Mouse (Mus musculus) urinary bladder, postnatal 10 days (tissue): ENCODE results near the gene Olfr391-ps.

ENCODE experiments used
- DNase-seq: peaks from one replicate; pipeline ENCODE4 v3.0.0; 2022; ENCODE audit warnings: low spot score

The Olfr391-ps gene

GRCm38 (mm10) chr11:73802952-73803351 is at the start of gene Olfr391-ps:
Gene Olfr391-ps, minus strand, starts transcription at chr11:73803052.
- no peak for DNase-seq

DNA sequence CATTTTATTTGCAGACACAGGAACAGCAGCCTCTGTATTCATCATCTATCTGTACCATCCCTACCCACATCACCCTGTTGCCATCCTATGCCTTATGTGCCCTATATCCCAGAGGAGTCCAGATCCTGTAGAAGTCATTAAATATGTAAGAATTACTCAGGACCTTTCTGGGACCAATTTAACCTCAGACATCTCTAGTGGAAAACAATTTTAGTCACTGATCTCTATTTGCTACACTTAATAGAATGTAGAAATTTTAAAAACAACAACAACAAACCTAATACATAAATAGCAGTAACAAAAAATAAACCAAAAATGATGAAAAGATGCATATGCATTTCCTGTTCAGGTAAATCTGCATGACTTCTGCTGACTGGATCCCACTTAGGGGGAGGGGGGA is 48.5 kb upstream of the Olfr391-ps start, which contains the start of gene Olfr393:
Olfr393 (minus strand) TSS at position 101 of the 400 bp plus-strand sequence.
- no peak for DNase-seq

DNA sequence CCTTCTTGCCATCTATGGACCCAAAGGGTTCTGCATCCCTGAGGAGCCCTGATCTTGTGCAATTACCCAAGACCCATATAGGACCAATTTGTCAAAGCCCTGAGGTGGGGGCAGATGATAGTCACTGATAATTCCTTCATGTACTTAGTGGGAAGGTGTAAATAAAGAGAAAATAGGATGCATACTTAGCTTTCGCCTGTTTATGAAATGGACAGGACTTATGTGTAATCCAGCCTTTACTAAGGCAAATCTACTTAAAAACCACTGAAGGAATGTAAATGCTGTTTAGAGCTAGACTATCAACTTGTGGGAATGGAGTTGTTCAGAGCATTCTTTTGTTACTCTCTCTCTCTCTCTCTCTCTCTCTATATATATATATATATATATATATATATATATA is 14.1 kb upstream of the Olfr391-ps start, which contains the start of gene Olfr392:
Olfr392 (minus strand) TSS at position 101 of the 400 bp plus-strand sequence.
- no peak for DNase-seq

GRCm38 (mm10) chr11:73782664-73783063 is 20.2 kb downstream of the Olfr391-ps start, which contains the start of gene Olfr390:
Gene Olfr390, plus strand, starts transcription at chr11:73782964.
- DNase-seq = no peak

- DNase-seq = no peak
Observed at GRCm38 (mm10) chr11:73780613-73781012, 22.2 kb downstream of the Olfr391-ps start, which contains the start of gene Olfr389. Gene Olfr389, minus strand, starts transcription at chr11:73780713.

DNA sequence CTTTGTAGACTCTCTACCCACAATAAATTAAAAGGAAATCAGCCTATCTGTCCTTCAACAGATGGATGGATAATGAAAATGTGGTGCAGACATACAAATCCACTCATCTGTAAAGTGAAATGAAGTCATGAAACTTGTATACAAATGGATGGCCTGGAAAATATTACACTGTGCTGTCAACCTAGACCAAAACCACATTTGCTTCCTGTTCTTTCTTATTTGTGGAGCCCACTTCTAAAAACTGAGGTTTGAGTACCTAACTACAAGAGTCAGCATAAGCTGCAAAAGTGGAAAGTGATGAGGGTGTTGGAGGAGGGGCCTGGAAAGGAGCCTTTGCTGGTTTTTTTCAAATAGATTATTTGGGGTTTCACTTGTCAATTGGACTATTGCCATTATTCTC is 43.7 kb downstream of the Olfr391-ps start:
- no peak for DNase-seq
